Comparison of ENCODE assay signal across 8 mouse cellular contexts in the genomic region with DNA sequence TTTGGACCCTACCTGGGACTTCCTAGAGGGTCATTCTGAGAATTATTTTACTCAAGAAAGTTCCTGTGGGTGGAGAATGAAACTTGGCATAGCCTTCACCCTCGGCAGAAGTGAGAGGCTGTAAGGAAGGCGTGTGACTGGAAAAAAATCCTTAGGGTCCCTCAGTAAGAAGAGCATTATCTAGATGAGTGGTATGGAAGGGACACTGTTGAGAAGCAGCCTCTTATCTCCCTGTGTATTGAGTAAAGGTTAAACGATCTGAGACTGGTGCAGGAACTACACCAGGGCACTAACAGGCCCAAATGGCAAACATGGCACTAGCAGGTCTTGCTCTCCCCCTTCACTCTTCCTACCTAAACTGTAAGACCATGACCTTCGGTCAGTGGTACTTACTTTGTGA. TPM values are rescaled to one million over a fixed set of nuclear protein-coding genes. Genes with fewer than 3 reads are reported as not detected.
DNase-seq lines count a peak whose midpoint lies in the region; ATAC-seq and TF ChIP-seq lines count a peak whose summit lies in the region.

No protein-coding gene starts in this region.

- TF ChIP-seq CTCF in cerebellum, adult 2 months (IDR thresholded peaks at IDR 0.05; ENCODE audit: borderline replicate concordance, insufficient read depth, low read depth, low read length): no peak

- peaks cover 11% of the 10 kb centered on the region for H3K36me3 ChIP-seq in neural tube, embryonic 11.5 days (ENCODE audit: control insufficient read depth, insufficient read depth, low read length)
- peaks cover 17% of the 10 kb centered on the region for H3K36me3 ChIP-seq in limb, embryonic 13.5 days
- peaks cover 15% of the 10 kb centered on the region for H3K36me3 ChIP-seq in stomach, embryonic 14.5 days (ENCODE audit: control insufficient read depth, insufficient read depth, low read length)

- no peaks in the 10 kb centered on the region; the same call in 1 of the 2 replicates for H3K9me3 ChIP-seq in neural tube, embryonic 11.5 days (ENCODE audit: control insufficient read depth, low read length)
- H3K9me3 ChIP-seq in limb, embryonic 13.5 days: peaks cover 21% of the 10 kb centered on the region
- peaks cover 8% of the 10 kb centered on the region; the same call in 1 of the 2 replicates for H3K9me3 ChIP-seq in stomach, embryonic 14.5 days (ENCODE audit: control insufficient read depth, low read depth, low read length)

- DNase-seq in cerebellum, adult 2 months: no peak
- no peak for DNase-seq in cerebellum, adult 11-12 months
- no peak for DNase-seq in neural tube, embryonic 11.5 days (ENCODE audit: low spot score)
- no peak for DNase-seq in neural tube, embryonic 10.5 days (ENCODE audit: extremely low spot score, low spot score)
- DNase-seq in embryo, embryonic 11 days: no peak
- no peak for DNase-seq in MN1 (ENCODE audit: low spot score)

- H3K4me3 ChIP-seq in cerebellum, adult 2 months (replicated peaks; ENCODE audit: insufficient read depth, low read depth, low read length): peak overlapping the region; percentile 69
- H3K4me3 ChIP-seq in neural tube, embryonic 11.5 days (ENCODE audit: low read depth, low read length): peak overlapping the region; percentile 84; the same call in 1 of the 2 replicates
- H3K4me3 ChIP-seq in limb, embryonic 13.5 days: peak overlapping the region; percentile 84
- peak overlapping the region; percentile 76 for H3K4me3 ChIP-seq in stomach, embryonic 14.5 days (ENCODE audit: low read depth, low read length)

- H3K9ac ChIP-seq in neural tube, embryonic 11.5 days (ENCODE audit: low read length): peak overlapping the region; percentile 93; the same call in 1 of the 2 replicates
- peak overlapping the region; percentile 93; the same call in 1 of the 2 replicates for H3K9ac ChIP-seq in limb, embryonic 13.5 days
- no peak overlapping the region for H3K9ac ChIP-seq in stomach, embryonic 14.5 days (replicated peaks; ENCODE audit: low read depth, low read length)

- 67% methylated on average over 4 of the region's 4 CpGs for WGBS in cerebellum, adult 2 months
- WGBS in neural tube, embryonic 11.5 days: 95% methylated on average over 4 of the region's 4 CpGs
- WGBS in limb, embryonic 13.5 days: 90% methylated on average over 4 of the region's 4 CpGs
- 84% methylated on average over 4 of the region's 4 CpGs for WGBS in stomach, embryonic 14.5 days

- no peak overlapping the region for H3K27ac ChIP-seq in cerebellum, adult 2 months (ENCODE audit: insufficient read depth, low read length)
- H3K27ac ChIP-seq in neural tube, embryonic 11.5 days (ENCODE audit: low read depth, low read length): no peak overlapping the region
- no peak overlapping the region for H3K27ac ChIP-seq in limb, embryonic 13.5 days
- no peak overlapping the region for H3K27ac ChIP-seq in stomach, embryonic 14.5 days (ENCODE audit: low read length)

- 0 out of 2 replicates have a peak, but pooled peaks have one; percentile 16 for ATAC-seq in neural tube, embryonic 11.5 days (ENCODE audit: insufficient read depth, low FRiP score, low TSS enrichment)
- peak; percentile 25; the same call in 1 of the 2 replicates for ATAC-seq in limb, embryonic 13.5 days (ENCODE audit: low FRiP score, low read depth)
- peak; percentile 37; the same call in 1 of the 2 replicates for ATAC-seq in stomach, embryonic 14.5 days (ENCODE audit: insufficient number of reproducible peaks, insufficient read depth, low FRiP score, low read depth)

- no peak for TF ChIP-seq POLR2A in cerebellum, adult 2 months (IDR thresholded peaks at IDR 0.05; ENCODE audit: borderline replicate concordance, insufficient read depth, low read length)

- H3K27me3 ChIP-seq in cerebellum, adult 2 months (ENCODE audit: control insufficient read depth, insufficient read depth, low read length): no peaks in the 10 kb centered on the region
- H3K27me3 ChIP-seq in neural tube, embryonic 11.5 days (ENCODE audit: control insufficient read depth, insufficient read depth, low read length): no peaks in the 10 kb centered on the region
- no peaks in the 10 kb centered on the region for H3K27me3 ChIP-seq in limb, embryonic 13.5 days
- no peaks in the 10 kb centered on the region for H3K27me3 ChIP-seq in stomach, embryonic 14.5 days (ENCODE audit: control insufficient read depth, insufficient read depth, low read length)

- 0 out of 2 replicates have a peak overlapping the region, but pooled peaks have one; percentile 28 for H3K4me2 ChIP-seq in neural tube, embryonic 11.5 days (ENCODE audit: low read depth)
- peak overlapping the region; percentile 82 for H3K4me2 ChIP-seq in limb, embryonic 13.5 days (replicated peaks)
- peak overlapping the region; percentile 86 for H3K4me2 ChIP-seq in stomach, embryonic 14.5 days (replicated peaks; ENCODE audit: low read depth, low read length)

- H3K4me1 ChIP-seq in cerebellum, adult 2 months (ENCODE audit: control insufficient read depth, insufficient read depth, low read length): peaks cover 6% of the 10 kb centered on the region; the same call in 1 of the 2 replicates
- peaks cover 7% of the 10 kb centered on the region; the same call in 1 of the 2 replicates for H3K4me1 ChIP-seq in neural tube, embryonic 11.5 days (ENCODE audit: control insufficient read depth, insufficient read depth, low read length)
- H3K4me1 ChIP-seq in limb, embryonic 13.5 days: peaks cover 17% of the 10 kb centered on the region
- peaks cover 15% of the 10 kb centered on the region; the same call in 1 of the 2 replicates for H3K4me1 ChIP-seq in stomach, embryonic 14.5 days (ENCODE audit: control insufficient read depth, insufficient read depth, low read length)

RNA-seq across cellular contexts. Expression of gene Zfp445, which starts 0.4 kb away (rescaled TPM):
- polyA plus RNA-seq in cerebellum, adult 2 months (2012; rRNA removed): 158 and 183 TPM in 2 replicates
- polyA plus RNA-seq in neural tube, embryonic 11.5 days (2014; fragmentation: Nextera tagmentation; extraction: Ambion mirVana): 80.2 and 88.1 TPM in 2 replicates
- polyA plus RNA-seq in limb, embryonic 13.5 days (2015; fragmentation: Nextera tagmentation; extraction: Ambion mirVana): 75.2 and 88.0 TPM in 2 replicates
- polyA plus RNA-seq in stomach, embryonic 14.5 days (2014; fragmentation: Nextera tagmentation; extraction: Ambion mirVana): 68.3 and 69.6 TPM in 2 replicates

RNA-seq across cellular contexts. Expression of gene Zkscan7, which starts 19.3 kb away (rescaled TPM):
- polyA plus RNA-seq in cerebellum, adult 2 months (2012; rRNA removed): 3.1 and 4.0 TPM in 2 replicates
- 3.0 and 3.3 TPM in 2 replicates for polyA plus RNA-seq in neural tube, embryonic 11.5 days (2014; fragmentation: Nextera tagmentation; extraction: Ambion mirVana)
- polyA plus RNA-seq in limb, embryonic 13.5 days (2015; fragmentation: Nextera tagmentation; extraction: Ambion mirVana): 3.7 and 4.9 TPM in 2 replicates
- polyA plus RNA-seq in stomach, embryonic 14.5 days (2014; fragmentation: Nextera tagmentation; extraction: Ambion mirVana): 2.7 and 3.7 TPM in 2 replicates

RNA-seq across cellular contexts. Expression of gene Gm35549, which starts 22.4 kb away (rescaled TPM):
- not detected in 2 replicates for polyA plus RNA-seq in cerebellum, adult 2 months (2012; rRNA removed)
- polyA plus RNA-seq in neural tube, embryonic 11.5 days (2014; fragmentation: Nextera tagmentation; extraction: Ambion mirVana): 0.40 TPM in 1 of 2 replicates, not detected in the other
- polyA plus RNA-seq in limb, embryonic 13.5 days (2015; fragmentation: Nextera tagmentation; extraction: Ambion mirVana): 0.34 and 0.67 TPM in 2 replicates
- polyA plus RNA-seq in stomach, embryonic 14.5 days (2014; fragmentation: Nextera tagmentation; extraction: Ambion mirVana): 0.72 TPM in 1 of 2 replicates, not detected in the other

RNA-seq across cellular contexts. Expression of gene Zfp105, which starts 56.7 kb away (rescaled TPM):
- 7.2 and 7.9 TPM in 2 replicates for polyA plus RNA-seq in cerebellum, adult 2 months (2012; rRNA removed)
- 35.3 and 36.7 TPM in 2 replicates for polyA plus RNA-seq in neural tube, embryonic 11.5 days (2014; fragmentation: Nextera tagmentation; extraction: Ambion mirVana)
- 29.6 and 32.2 TPM in 2 replicates for polyA plus RNA-seq in limb, embryonic 13.5 days (2015; fragmentation: Nextera tagmentation; extraction: Ambion mirVana)
- polyA plus RNA-seq in stomach, embryonic 14.5 days (2014; fragmentation: Nextera tagmentation; extraction: Ambion mirVana): 17.8 and 21.1 TPM in 2 replicates

Comparison
In these comparisons a context has a peak if more than half of its experiments do, and no peak if none do; other contexts are left out.
1. H3K4me2 ChIP-seq: peak in every context shown above with its lines; median percentile 86 in stomach, embryonic 14.5 days; 82 in limb, embryonic 13.5 days; 28 in neural tube, embryonic 11.5 days.